Mouse (Mus musculus): ENCODE data around the gene Slc26a5.

The Slc26a5 gene

GRCm38 (mm10) chr5:21810924-21811323, 54.5 kb downstream of the Slc26a5 start:
- no peak for DNase-seq (ENCODE audit: low read depth, low spot score)

DNA sequence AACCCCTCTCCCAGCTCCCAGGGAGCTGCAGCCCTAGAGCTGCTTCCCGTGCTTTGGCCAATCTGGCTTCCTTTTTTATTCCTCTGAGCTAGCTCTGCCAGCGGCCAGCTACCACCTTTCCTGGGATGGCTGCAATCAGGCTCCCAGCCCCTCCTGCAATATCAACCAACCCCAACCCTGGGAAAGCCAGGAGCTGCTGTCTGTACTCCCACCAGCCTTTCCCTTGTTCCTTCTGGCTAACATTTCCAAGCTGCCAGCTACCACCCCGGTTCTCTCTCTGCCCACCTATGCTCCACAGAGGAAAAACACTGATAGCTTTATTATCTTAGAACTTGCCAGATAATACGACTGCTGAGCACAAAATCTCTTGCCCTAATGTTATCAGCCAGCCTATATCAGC, 60.6 kb downstream of the Slc26a5 start:
- DNase-seq (ENCODE audit: low read depth, low spot score) = no peak

DNA sequence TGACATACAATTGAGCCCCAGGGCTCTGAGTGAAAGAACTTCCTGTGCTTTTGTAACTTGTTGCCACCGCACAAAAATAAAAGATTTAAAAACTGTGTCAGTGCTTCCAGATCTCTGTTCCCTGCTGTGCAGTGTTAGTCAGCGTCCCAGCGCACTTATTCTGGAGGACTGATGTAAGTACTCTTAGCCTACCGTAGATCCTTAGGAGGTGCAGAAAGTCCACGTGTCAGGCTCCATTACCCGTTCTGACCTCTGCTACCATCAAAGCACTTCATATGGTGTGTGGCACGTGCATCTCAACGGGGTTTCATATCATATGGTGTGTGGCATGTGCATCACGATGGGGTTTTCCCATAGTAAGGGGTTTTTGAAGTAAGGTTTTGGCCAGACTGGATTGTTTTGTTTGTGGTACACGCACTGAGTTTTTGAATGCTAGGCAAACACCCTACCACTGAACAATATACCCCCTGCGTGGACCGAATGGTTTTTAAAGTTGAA, 61.7 kb downstream of the Slc26a5 start:
- DNase-seq (ENCODE audit: low read depth, low spot score) = no peak

GRCm38 (mm10) chr5:21802907-21803306, 62.5 kb downstream of the Slc26a5 start:
- DNase-seq (ENCODE audit: low read depth, low spot score) = no peak

GRCm38 (mm10) chr5:21792166-21792565, 73.2 kb downstream of the Slc26a5 start:
- DNase-seq (ENCODE audit: low read depth, low spot score) = no peak

DNA sequence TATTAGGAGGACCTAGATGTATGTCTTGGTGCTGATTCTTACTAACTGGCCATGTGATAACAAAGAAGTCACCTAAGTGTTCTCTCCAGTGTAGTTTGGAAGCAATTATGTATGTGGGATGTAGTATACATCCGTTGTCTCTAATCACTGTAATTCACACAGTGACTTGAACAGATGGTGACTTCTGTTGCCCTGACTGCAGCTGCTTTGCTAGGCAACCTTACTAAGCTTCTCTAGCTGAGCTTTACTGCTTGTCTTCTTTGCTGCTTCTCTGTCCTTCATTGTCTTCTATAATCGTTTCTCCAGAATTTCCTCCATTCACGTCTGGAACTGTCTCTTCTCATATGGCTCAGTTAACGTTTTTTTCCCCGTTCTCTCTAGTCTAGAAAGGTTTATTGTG, 76.3 kb downstream of the Slc26a5 start:
- DNase-seq (ENCODE audit: low read depth, low spot score) = no peak

- no peak for DNase-seq (ENCODE audit: low read depth, low spot score)
Measured at GRCm38 (mm10) chr5:21787186-21788105, 78.0 kb downstream of the Slc26a5 start.

DNA sequence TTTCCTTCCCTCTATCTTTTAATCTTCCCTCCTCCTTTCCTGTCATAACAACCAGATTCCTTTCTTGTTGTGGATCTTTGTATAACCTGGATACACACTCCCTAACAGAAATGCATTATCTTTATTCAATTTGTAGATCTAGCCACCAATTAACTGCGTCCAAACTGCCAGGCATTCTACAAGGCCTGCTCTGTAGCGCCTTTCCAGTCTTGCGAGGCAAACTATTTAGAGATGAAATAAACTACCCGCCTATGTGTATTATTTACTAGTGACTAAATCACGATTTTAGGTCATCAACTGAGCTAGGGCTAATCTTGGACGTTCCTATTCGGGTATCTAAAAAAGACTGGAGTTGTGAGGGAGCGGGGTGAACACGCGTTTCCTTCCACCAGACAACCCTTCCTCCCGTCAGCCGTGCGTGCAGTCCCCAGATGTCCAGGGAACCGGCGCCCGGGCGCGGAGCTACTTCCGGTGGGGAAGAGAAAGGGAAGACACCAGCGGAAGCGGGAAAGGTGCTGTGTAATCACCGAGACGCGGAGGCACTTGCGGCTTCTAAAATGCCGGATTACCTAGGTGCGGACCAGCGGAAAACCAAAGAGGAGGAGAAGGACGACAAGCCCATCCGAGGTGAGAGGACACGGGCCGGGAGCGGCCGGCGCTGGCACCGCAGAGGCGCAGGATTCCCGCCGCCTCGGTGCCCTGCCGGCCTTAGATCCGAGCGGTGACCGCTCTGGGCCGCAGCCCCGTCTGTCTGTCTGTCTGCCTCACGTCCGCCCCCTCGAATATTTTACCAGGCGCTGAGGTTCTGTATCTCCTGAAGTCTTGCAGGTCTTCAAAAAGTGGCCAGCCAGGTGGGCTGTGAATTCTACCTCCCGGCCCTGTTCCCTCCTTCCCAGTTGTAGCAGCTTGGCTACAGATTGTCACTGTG, 78.9 kb downstream of the Slc26a5 start:
- DNase-seq (ENCODE audit: low read depth, low spot score) = peak; percentile 89

- no peak for DNase-seq (ENCODE audit: low read depth, low spot score)
Measured at GRCm38 (mm10) chr5:21785776-21786175, 79.6 kb downstream of the Slc26a5 start.

- DNase-seq (ENCODE audit: low read depth, low spot score) = peak; percentile 80
Measured at GRCm38 (mm10) chr5:21785053-21785452, 80.4 kb downstream of the Slc26a5 start, which contains the start of the genes Dnajc2 and Psmc2. TSS of gene Dnajc2 (minus strand) at chr5:21785251. TSS of gene Psmc2 (plus strand) at chr5:21785283.

GRCm38 (mm10) chr5:21784161-21785052, 81.0 kb downstream of the Slc26a5 start:
- DNase-seq (ENCODE audit: low read depth, low spot score) = no peak

DNA sequence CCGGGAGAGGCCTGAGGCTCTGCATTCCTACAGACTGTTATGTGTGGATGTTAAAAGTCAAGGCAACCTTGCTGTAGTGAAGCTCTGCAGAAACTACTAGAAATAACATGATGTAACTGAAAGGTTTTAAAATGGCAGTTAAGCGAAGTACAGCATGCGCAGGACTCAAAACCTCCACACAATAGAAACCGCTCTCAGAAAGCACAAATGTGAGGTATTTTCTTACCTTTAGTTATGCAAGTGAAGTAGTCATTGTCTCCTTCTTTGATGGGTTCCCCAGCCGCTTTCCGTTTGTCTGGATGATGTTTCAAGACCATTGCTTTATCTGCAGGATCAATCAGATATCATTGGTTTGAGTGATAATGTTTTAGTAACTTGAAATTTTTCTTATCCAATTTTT, 88.9 kb downstream of the Slc26a5 start:
- DNase-seq (ENCODE audit: low read depth, low spot score) = no peak

GRCm38 (mm10) chr5:21769841-21770240, 95.6 kb downstream of the Slc26a5 start:
- no peak for DNase-seq (ENCODE audit: low read depth, low spot score)

DNA sequence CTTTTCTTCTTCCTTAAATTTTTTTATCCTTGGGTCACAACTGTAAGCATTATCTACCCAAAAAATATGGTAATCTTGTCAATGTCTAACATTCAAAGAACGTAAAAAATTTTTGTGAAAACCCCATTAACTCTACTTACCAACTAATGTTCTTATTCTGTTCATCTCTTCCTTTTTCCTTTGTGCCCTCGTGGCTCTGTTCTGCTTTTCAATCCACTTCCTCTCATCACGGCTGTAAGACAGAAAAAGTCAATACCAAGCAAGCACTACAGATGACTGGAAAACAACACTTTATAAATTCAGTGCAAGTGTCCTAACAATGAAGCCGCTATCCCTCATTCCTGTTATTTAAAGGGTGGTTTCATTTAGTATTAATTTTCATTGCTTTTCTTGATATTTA, 96.9 kb downstream of the Slc26a5 start:
- DNase-seq (ENCODE audit: low read depth, low spot score) = no peak
